Mouse (Mus musculus) lung, postnatal 0 days (tissue): Measurements from ENCODE around the gene Atxn3. TPM values are rescaled to one million over a fixed set of nuclear protein-coding genes. Genes with fewer than 3 reads are reported as not detected.
A peak's percentile ranks its signal among the peaks of the same experiment; 100 is the strongest.

Experiments used
- ATAC-seq: fragments of 200-750 bp; cut with Nextera tagmentation; 2 replicates; pipeline ENCODE4 v1.8.0; 2017; ENCODE audit warnings: moderate library complexity
- DNase-seq: peaks from one replicate; pipeline ENCODE4 v3.0.0-alpha.2; 2016; ENCODE audit warnings: low spot score
- H3K27ac ChIP-seq: fragments of 300-500 bp; sonication (generic); 2 replicates; pipeline ENCODE4 v1.5.1; 2014; ENCODE audit warnings: antibody characterized with exemption, mild to moderate bottlenecking, low read length, mixed read lengths
- H3K27me3 ChIP-seq: fragments of 300-500 bp; sonication (generic); replicated peaks from 2 replicates; pipeline ENCODE4 v1.6.1; 2014; ENCODE audit warnings: low read length, mixed read lengths; ENCODE audit not compliant: insufficient read depth
- H3K36me3 ChIP-seq: fragments of 300-500 bp; sonication (generic); 2 replicates; pipeline ENCODE4 v1.6.1; 2014; ENCODE audit warnings: low read length, mixed read lengths; ENCODE audit not compliant: insufficient read depth
- H3K4me1 ChIP-seq: fragments of 300-500 bp; sonication (generic); 2 replicates; pipeline ENCODE4 v1.6.1; 2014; ENCODE audit warnings: antibody characterized with exemption, low read depth, low read length, mixed read lengths; ENCODE audit not compliant: insufficient read depth
- H3K4me2 ChIP-seq: fragments of 300-500 bp; sonication (generic); replicated peaks from 2 replicates; pipeline ENCODE4 v1.6.1; 2014; ENCODE audit warnings: low read depth, mild to moderate bottlenecking, low read length, moderate library complexity, mixed read lengths
- H3K4me3 ChIP-seq: fragments of 300-500 bp; sonication (generic); 2 replicates; pipeline ENCODE4 v1.5.1; 2014; ENCODE audit warnings: low read depth, low read length
- H3K9ac ChIP-seq: fragments of 300-500 bp; sonication (generic); replicated peaks from 2 replicates; pipeline ENCODE4 v1.6.1; 2014; ENCODE audit warnings: low read depth, mild to moderate bottlenecking
- H3K9me3 ChIP-seq: fragments of 300-500 bp; sonication (generic); 2 replicates; pipeline ENCODE4 v1.6.1; 2016; ENCODE audit warnings: low read length, mixed read lengths
- CTCF ChIP-seq: IDR thresholded peaks from 2 replicates; pipeline ENCODE4 v1.5.1; 2016; ENCODE audit warnings: antibody characterized with exemption, mild to moderate bottlenecking
- EP300 ChIP-seq: IDR thresholded peaks from 2 replicates; pipeline ENCODE4 v1.6.1; 2016; ENCODE audit warnings: antibody characterized with exemption, mild to moderate bottlenecking, control low read depth
- WGBS: fragments of 180-500 bp; shearing (Covaris S2); extraction: QIAGEN DNeasy Blood & Tissue Kit; methylation state at CpG from one replicate; pipeline ENCODE4 v1.1.7; 2014; 5-methylcytosine and 5-hydroxymethylcytosine counted together
- polyA plus RNA-seq: library from polyadenylated mRNA; unstranded; fragments of >200 nt; fragmentation: Nextera tagmentation; extraction: Ambion mirVana; gene quantifications from 2 replicates; pipeline ENCODE4 v1.2.1, GENCODE M21; 2015

Atxn3 gene
- polyA plus RNA-seq, 1 experiment from 2014 or later: 15.3 TPM

DNA sequence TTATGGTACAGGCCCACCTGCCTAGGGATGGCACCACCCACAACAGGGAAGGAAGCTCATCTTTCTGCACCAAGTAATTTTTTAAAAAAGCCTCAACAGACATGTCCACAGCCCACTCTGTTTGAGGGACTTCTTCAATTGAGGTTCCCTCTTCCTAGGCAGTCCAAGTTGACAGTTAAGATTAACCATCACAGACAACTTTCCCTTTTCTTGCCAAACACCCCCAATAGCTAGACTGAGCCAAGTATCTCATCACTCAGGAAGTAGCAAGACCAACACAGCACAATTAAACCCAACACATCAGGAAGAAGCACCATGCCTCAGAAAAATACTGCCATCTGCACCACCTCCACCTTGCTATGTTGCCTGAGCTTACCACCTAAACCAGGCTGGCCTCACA lies 40.9 kb downstream of the Atxn3 start:
- Histone ChIP-seq H3K4me3 (no peak overlapping the region), H3K9me3 (no peaks in the 10 kb centered on the region), H3K27ac (no peak overlapping the region), H3K27me3 (no peaks in the 10 kb centered on the region), H3K4me2 (no peak overlapping the region), H3K9ac (no peak overlapping the region), H3K36me3 (no peaks in the 10 kb centered on the region), H3K4me1 (no peaks in the 10 kb centered on the region)
- no peak for TF ChIP-seq EP300
- DNase-seq (no peak), ATAC-seq (no peak)

- under 1% methylated on average over 69 of the region's 69 CpGs for WGBS
- no peaks in the 10 kb centered on the region for H3K9me3 ChIP-seq
- peak; percentile 97 for ATAC-seq
- TF ChIP-seq EP300 (no peak), CTCF (peak; percentile 1; the same call in 1 of the 2 replicates)
- peak within 1 kb of the TSS; percentile 87 for H3K4me3 ChIP-seq
- no peaks in the 10 kb centered on the region for H3K36me3 ChIP-seq
- no peaks in the 10 kb centered on the region for H3K27me3 ChIP-seq
- H3K4me1 ChIP-seq: peaks cover 8% of the 10 kb centered on the region; the same call in 1 of the 2 replicates
- DNase-seq: peak; percentile 95
- H3K27ac ChIP-seq: peak within 1 kb of the TSS; percentile 94
- peak within 1 kb of the TSS; percentile 75 for H3K4me2 ChIP-seq
- peak within 1 kb of the TSS; percentile 89 for H3K9ac ChIP-seq
These were observed 45.2 kb downstream of the Atxn3 start, which contains the start of gene Trip11 for GRCm38 (mm10) chr12:101912626-101913490. Gene Trip11 (minus strand): TSS chr12:101913267.

- peak overlapping the region; percentile 75; the same call in 1 of the 2 replicates for H3K4me2 ChIP-seq
- 85% methylated on average over 3 of the region's 3 CpGs for WGBS
- no peaks in the 10 kb centered on the region for H3K36me3 ChIP-seq
- H3K27ac ChIP-seq: no peak overlapping the region
- DNase-seq (no peak), ATAC-seq (no peak)
- H3K4me1 ChIP-seq: peaks cover 8% of the 10 kb centered on the region; the same call in 1 of the 2 replicates
- no peaks in the 10 kb centered on the region for H3K27me3 ChIP-seq
- TF ChIP-seq CTCF (no peak), EP300 (no peak)
- H3K9ac ChIP-seq: no peak overlapping the region
- H3K9me3 ChIP-seq: no peaks in the 10 kb centered on the region
- no peak overlapping the region for H3K4me3 ChIP-seq
These were observed 46.7 kb downstream of the Atxn3 start for GRCm38 (mm10) chr12:101911346-101911745.

DNA sequence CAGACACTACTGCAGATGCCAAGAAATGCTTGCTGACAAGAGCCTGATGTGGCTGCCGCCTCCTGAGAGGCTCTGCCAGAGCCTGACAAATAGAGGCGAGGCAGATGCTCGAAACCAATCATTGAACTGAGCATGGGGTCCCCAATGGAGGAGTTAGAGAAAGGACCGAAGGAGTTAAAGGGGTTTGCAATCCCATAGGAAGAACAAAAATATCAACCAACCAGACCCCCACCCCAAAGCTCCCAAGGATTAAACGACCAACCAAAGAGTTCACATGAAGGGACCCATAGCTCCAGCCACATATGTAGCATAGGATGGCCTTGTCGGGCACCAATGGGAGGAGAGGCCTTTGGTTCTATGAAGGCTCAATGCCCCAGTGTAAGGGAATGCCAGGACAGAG lies 47.7 kb downstream of the Atxn3 start:
- DNase-seq (no peak), ATAC-seq (no peak)
- H3K9me3 ChIP-seq: no peaks in the 10 kb centered on the region
- no peak overlapping the region for H3K9ac ChIP-seq
- no peak for TF ChIP-seq CTCF
- no peak for TF ChIP-seq EP300
- no peaks in the 10 kb centered on the region for H3K36me3 ChIP-seq
- H3K4me3 ChIP-seq: no peak overlapping the region
- H3K4me1 ChIP-seq: peaks cover 8% of the 10 kb centered on the region; the same call in 1 of the 2 replicates
- no peaks in the 10 kb centered on the region for H3K27me3 ChIP-seq
- no peak overlapping the region for H3K4me2 ChIP-seq
- WGBS: 89% methylated on average over 6 of the region's 6 CpGs
- H3K27ac ChIP-seq: no peak overlapping the region

DNA sequence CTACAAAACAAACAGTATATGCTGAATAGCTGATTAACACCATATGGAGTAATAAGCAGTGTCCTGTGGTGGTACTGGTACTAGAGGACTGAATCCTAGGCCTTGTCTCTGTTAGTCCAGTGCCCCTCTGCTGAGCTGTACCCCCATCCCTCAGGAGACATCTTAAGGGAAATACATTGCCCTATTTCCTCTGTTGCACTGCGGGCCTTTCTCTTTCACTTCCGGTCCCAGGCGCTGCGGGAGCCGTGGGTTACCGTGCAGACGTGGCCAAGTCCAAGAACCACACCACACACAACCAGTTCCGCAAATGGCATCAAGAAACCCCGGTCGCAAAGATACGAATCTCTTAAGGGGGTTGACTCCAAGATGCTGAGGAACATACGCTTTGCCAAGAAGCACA lies 52.2 kb downstream of the Atxn3 start:
- no peak overlapping the region for H3K4me2 ChIP-seq
- ATAC-seq (no peak), DNase-seq (no peak)
- H3K9ac ChIP-seq: no peak overlapping the region
- no peaks in the 10 kb centered on the region for H3K9me3 ChIP-seq
- no peaks in the 10 kb centered on the region for H3K4me1 ChIP-seq
- H3K4me3 ChIP-seq: no peak overlapping the region
- no peaks in the 10 kb centered on the region for H3K36me3 ChIP-seq
- 87% methylated on average over 12 of the region's 12 CpGs for WGBS
- no peak for TF ChIP-seq CTCF
- TF ChIP-seq EP300: no peak
- no peak overlapping the region for H3K27ac ChIP-seq
- H3K27me3 ChIP-seq: no peaks in the 10 kb centered on the region

- ATAC-seq: no peak
- TF ChIP-seq EP300 (no peak), CTCF (no peak)
- WGBS: 85% methylated on average over 4 of the region's 4 CpGs
- no peaks in the 10 kb centered on the region for H3K36me3 ChIP-seq
- H3K27me3 ChIP-seq: no peaks in the 10 kb centered on the region
- H3K4me3 ChIP-seq: no peak overlapping the region
- H3K4me1 ChIP-seq: no peaks in the 10 kb centered on the region
- H3K9ac ChIP-seq: no peak overlapping the region
- no peak overlapping the region for H3K27ac ChIP-seq
- DNase-seq: no peak
- no peaks in the 10 kb centered on the region for H3K9me3 ChIP-seq
- H3K4me2 ChIP-seq: no peak overlapping the region
These were observed 53.1 kb downstream of the Atxn3 start for GRCm38 (mm10) chr12:101904906-101905305.
